Mouse (Mus musculus) megakaryocyte, embryonic 14.5 days (primary cell): ENCODE data around the gene Gm3776.
"Not testable (repeated sequence)": the region's sequence is repeated elsewhere in the genome, so short reads cannot be mapped to it uniquely, and the experiment has no call there.

Experiments
- FLI1 ChIP-seq: IDR thresholded peaks from 2 replicates; pipeline ENCODE4 v1.6.1; 2012; ENCODE audit warnings: low read length, inconsistent platforms, mixed read lengths
- GATA1 ChIP-seq: IDR thresholded peaks from 3 replicates; pipeline ENCODE4 v1.6.1; 2012; ENCODE audit warnings: mixed read lengths, low read length, inconsistent platforms, borderline replicate concordance

DNA sequence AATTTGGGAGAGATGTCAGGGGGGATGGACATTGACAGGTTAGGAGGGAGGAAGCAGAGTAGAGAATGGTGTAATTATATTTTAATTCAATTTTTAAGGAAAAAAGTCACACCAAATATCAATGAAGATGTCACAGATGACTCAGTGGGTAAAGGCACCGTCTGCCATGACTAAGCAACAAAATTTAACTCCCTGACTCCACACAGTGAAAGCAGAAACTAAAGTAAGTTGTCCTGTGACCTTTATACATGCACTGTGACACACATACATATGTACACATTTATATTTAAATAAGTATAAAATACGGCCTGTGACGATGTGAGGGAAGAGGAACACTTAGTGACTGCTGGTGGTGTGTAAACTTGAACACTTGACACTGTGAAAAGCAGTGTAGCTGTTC lies 51.2 kb downstream of the Gm3776 start:
- TF ChIP-seq GATA1, FLI1: not testable (repeated sequence)
